Mouse (Mus musculus): Measurements from ENCODE around the gene Esx1. TPM values are rescaled to one million over a fixed set of nuclear protein-coding genes. Genes with fewer than 3 reads are reported as not detected.

Esx1 gene
- polyA plus RNA-seq, 1 experiment from 2014 or later = not detected

Other genes starting within 250 kb of the Esx1 start
- gene H2bfm, start 194.8 kb downstream of the Esx1 start, polyA plus RNA-seq (2014; fragmentation: Nextera tagmentation; extraction: Ambion mirVana) = not detected in 2 replicates
- gene Tmsb15b2, start 146.6 kb downstream of the Esx1 start, polyA plus RNA-seq (2014; fragmentation: Nextera tagmentation; extraction: Ambion mirVana) = 47.0 and 78.3 TPM in 2 replicates
- gene Tmsb15l, start 145.2 kb downstream of the Esx1 start, polyA plus RNA-seq (2014; fragmentation: Nextera tagmentation; extraction: Ambion mirVana) = 4.5 and 4.9 TPM in 2 replicates
- gene Tmsb15b1, start 145.2 kb downstream of the Esx1 start, polyA plus RNA-seq (2014; fragmentation: Nextera tagmentation; extraction: Ambion mirVana) = 24.1 and 40.1 TPM in 2 replicates
- 21.7 and 31.1 TPM in 2 replicates for gene Zcchc18, start 128.9 kb downstream of the Esx1 start, polyA plus RNA-seq (2014; fragmentation: Nextera tagmentation; extraction: Ambion mirVana)
- gene Slc25a53, start 83.8 kb downstream of the Esx1 start, polyA plus RNA-seq (2014; fragmentation: Nextera tagmentation; extraction: Ambion mirVana) = 10.7 and 14.0 TPM in 2 replicates
- 11.1 and 16.8 TPM in 2 replicates for gene Fam199x, start 72.5 kb downstream of the Esx1 start, polyA plus RNA-seq (2014; fragmentation: Nextera tagmentation; extraction: Ambion mirVana)

Measured in kidney, embryonic 14.5 days (tissue).